Mouse (Mus musculus): ENCODE data around the gene Tfb2m. TPM values are rescaled to one million over a fixed set of nuclear protein-coding genes. Genes with fewer than 3 reads are reported as not detected.

Tfb2m gene
- polyA plus RNA-seq, 2 experiments, result 6.5 to 7.8 TPM

- TF ChIP-seq CTCF (IDR thresholded peaks at IDR 0.05; ENCODE audit: low read depth) (no peak), EP300 (IDR thresholded peaks at IDR 0.05; ENCODE audit: low read depth) (no peak)
- Histone ChIP-seq H3K27ac (no peak overlapping the region), H3K27me3 (ENCODE audit: control insufficient read depth, insufficient read depth, low read length) (no peaks in the 10 kb centered on the region), H3K4me3 (ENCODE audit: insufficient read depth in 1 of 2, low read depth in 2 of 2, low read length in 2 of 2) (no peak overlapping the region), H3K9ac (replicated peaks) (no peak overlapping the region), H3K4me2 (ENCODE audit: low read depth) (no peak overlapping the region), H3K9me3 (ENCODE audit: control insufficient read depth, low read length) (no peaks in the 10 kb centered on the region), H3K36me3 (replicated peaks; ENCODE audit: control insufficient read depth, insufficient read depth, low read depth) (no peaks in the 10 kb centered on the region), H3K4me1 (replicated peaks; ENCODE audit: control insufficient read depth in 2 of 2, insufficient read depth in 2 of 2, low read length in 1 of 2) (peaks cover 5 to 6% of the 10 kb centered on the region in 2 experiments; a peak in 2 of 4 replicates)
- WGBS (ENCODE audit: insufficient replicate concordance), result 71% methylated on average over 3 of the region's 3 CpGs
- no peak for ATAC-seq (ENCODE audit: insufficient read depth)
- DNase-seq (ENCODE audit: low read depth in 3 of 3, low spot score in 3 of 3), result no peak
Observed at GRCm38 (mm10) chr1:179519901-179520300, 26.2 kb downstream of the Tfb2m start.

DNA sequence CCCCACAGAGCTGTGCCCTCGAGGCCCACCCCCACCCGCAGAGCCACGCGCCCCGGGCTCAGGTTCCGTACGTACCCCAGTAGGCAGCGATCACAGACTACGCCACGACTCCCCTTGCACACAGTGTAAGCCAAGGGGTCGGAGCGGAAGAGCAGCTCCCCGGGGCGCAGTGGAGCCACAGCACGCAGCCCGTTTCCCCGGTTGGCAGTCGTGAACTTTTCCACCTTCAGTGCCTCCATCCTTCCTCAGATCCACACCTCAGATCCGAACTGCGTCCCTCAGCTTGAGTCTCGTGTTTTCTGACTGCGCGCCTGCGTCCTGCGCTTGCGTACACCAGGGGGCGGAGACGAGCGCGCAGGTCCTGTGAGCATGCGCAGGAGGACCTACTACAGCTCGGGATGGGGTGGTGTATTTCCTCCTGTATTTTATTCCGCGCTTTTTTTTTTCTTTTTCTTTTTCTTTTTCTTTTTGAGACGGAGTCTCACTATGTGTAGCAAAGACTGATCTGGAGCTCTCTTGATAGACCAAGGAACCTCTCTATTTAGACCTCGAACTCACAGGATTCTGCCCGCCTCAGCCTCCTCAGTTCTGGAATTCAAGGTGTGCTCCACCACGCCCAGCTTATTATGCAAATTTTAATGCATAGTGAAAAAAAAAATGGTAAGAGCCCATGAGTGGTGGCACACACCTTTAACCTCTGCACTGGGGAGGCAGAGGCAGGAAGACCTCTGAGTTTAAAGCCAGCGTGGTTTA lies 28.2 kb downstream of the Tfb2m start, which contains the start of gene Smyd3:
Smyd3 (minus strand) TSS at position 329 of the 753 bp plus-strand sequence.
- H3K9ac ChIP-seq (replicated peaks), result peak within 1 kb of the TSS; percentile 78
- peaks cover 5 to 6% of the 10 kb centered on the region in 2 experiments; a peak in 2 of 4 replicates for H3K4me1 ChIP-seq (replicated peaks; ENCODE audit: control insufficient read depth in 2 of 2, insufficient read depth in 2 of 2, low read length in 1 of 2)
- no peaks in the 10 kb centered on the region for H3K27me3 ChIP-seq (ENCODE audit: control insufficient read depth, insufficient read depth, low read length)
- WGBS (ENCODE audit: insufficient replicate concordance), result 5% methylated on average over 39 of the region's 39 CpGs
- TF ChIP-seq CTCF (IDR thresholded peaks at IDR 0.05; ENCODE audit: low read depth) (peak; percentile 97), EP300 (IDR thresholded peaks at IDR 0.05; ENCODE audit: low read depth) (no peak)
- ATAC-seq (ENCODE audit: insufficient read depth), result peak; percentile 90
- peak; percentile 79 to 80 (median 79) for DNase-seq (ENCODE audit: low read depth in 3 of 3, low spot score in 3 of 3)
- H3K9me3 ChIP-seq (ENCODE audit: control insufficient read depth, low read length), result no peaks in the 10 kb centered on the region
- H3K4me2 ChIP-seq (ENCODE audit: low read depth), result peak within 1 kb of the TSS; percentile 98
- H3K4me3 ChIP-seq (ENCODE audit: insufficient read depth in 1 of 2, low read depth in 2 of 2, low read length in 2 of 2), result peak within 1 kb of the TSS; percentile 70 to 75
- peak within 1 kb of the TSS; percentile 40 for H3K27ac ChIP-seq
- H3K36me3 ChIP-seq (replicated peaks; ENCODE audit: control insufficient read depth, insufficient read depth, low read depth), result no peaks in the 10 kb centered on the region

- H3K27ac ChIP-seq, result peak overlapping the region; percentile 40
- peak overlapping the region; percentile 78 for H3K9ac ChIP-seq (replicated peaks)
- no peak for TF ChIP-seq EP300 (IDR thresholded peaks at IDR 0.05; ENCODE audit: low read depth)
- TF ChIP-seq CTCF (IDR thresholded peaks at IDR 0.05; ENCODE audit: low read depth), result no peak
- H3K4me3 ChIP-seq (ENCODE audit: insufficient read depth in 1 of 2, low read depth in 2 of 2, low read length in 2 of 2), result peak overlapping the region; percentile 70 to 75
- WGBS (ENCODE audit: insufficient replicate concordance), result under 1% methylated on average over 21 of the region's 21 CpGs
- H3K27me3 ChIP-seq (ENCODE audit: control insufficient read depth, insufficient read depth, low read length), result no peaks in the 10 kb centered on the region
- DNase-seq (ENCODE audit: low read depth in 3 of 3, low spot score in 3 of 3) (peak in 2 of 3 experiments; percentile 22 to 33), ATAC-seq (ENCODE audit: insufficient read depth) (peak; percentile 77)
- H3K36me3 ChIP-seq (replicated peaks; ENCODE audit: control insufficient read depth, insufficient read depth, low read depth), result no peaks in the 10 kb centered on the region
- H3K9me3 ChIP-seq (ENCODE audit: control insufficient read depth, low read length), result no peaks in the 10 kb centered on the region
- H3K4me2 ChIP-seq (ENCODE audit: low read depth), result peak overlapping the region; percentile 98
- H3K4me1 ChIP-seq (replicated peaks; ENCODE audit: control insufficient read depth in 2 of 2, insufficient read depth in 2 of 2, low read length in 1 of 2), result peaks cover 5 to 6% of the 10 kb centered on the region in 2 experiments; a peak in 2 of 4 replicates
Observed at GRCm38 (mm10) chr1:179516941-179517712, 28.9 kb downstream of the Tfb2m start.

- Histone ChIP-seq H3K27ac (no peak overlapping the region), H3K4me2 (ENCODE audit: low read depth) (no peak overlapping the region), H3K36me3 (replicated peaks; ENCODE audit: control insufficient read depth, insufficient read depth, low read depth) (no peaks in the 10 kb centered on the region), H3K4me3 (ENCODE audit: insufficient read depth in 1 of 2, low read depth in 2 of 2, low read length in 2 of 2) (no peak overlapping the region), H3K4me1 (replicated peaks; ENCODE audit: control insufficient read depth in 2 of 2, insufficient read depth in 2 of 2, low read length in 1 of 2) (peaks cover 4 to 5% of the 10 kb centered on the region in 2 experiments; a peak in 2 of 4 replicates), H3K9ac (replicated peaks) (no peak overlapping the region), H3K27me3 (ENCODE audit: control insufficient read depth, insufficient read depth, low read length) (no peaks in the 10 kb centered on the region), H3K9me3 (ENCODE audit: control insufficient read depth, low read length) (no peaks in the 10 kb centered on the region)
- no peak for TF ChIP-seq EP300 (IDR thresholded peaks at IDR 0.05; ENCODE audit: low read depth)
- no peak for TF ChIP-seq CTCF (IDR thresholded peaks at IDR 0.05; ENCODE audit: low read depth)
- 66% methylated on average over 7 of the region's 7 CpGs for WGBS (ENCODE audit: insufficient replicate concordance)
- DNase-seq (ENCODE audit: low read depth in 3 of 3, low spot score in 3 of 3), result no peak
- ATAC-seq (ENCODE audit: insufficient read depth), result no peak
Observed at GRCm38 (mm10) chr1:179511895-179512294, 34.2 kb downstream of the Tfb2m start.
